Mouse (Mus musculus): Measurements from ENCODE around the gene Tomt. TPM values are rescaled to one million over a fixed set of nuclear protein-coding genes. Genes with fewer than 3 reads are reported as not detected.

Tomt gene
- polyA plus RNA-seq, 1 experiment from 2014 or later, result 0.59 TPM

DNA sequence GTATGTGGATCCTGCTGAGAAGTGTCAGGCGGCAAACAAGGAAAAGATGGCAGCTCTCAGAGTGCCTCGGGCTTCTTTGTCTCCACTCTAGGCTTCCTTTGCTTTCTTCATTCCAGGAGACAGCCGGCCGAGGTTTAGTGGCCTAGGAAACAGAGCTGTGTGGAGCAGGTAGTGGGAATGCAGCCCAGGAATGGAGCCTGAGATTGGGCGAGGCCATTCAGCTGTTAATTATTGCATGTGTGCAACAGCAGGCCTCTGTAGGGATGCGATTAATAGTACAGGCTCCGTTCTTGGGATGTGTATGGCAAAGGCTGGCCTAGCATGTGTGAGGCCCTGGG is 37.0 kb downstream of the Tomt start:
- H3K9me3 ChIP-seq, result no peaks in the 10 kb centered on the region
- WGBS, result 70% methylated on average over 7 of the region's 7 CpGs
- no peak overlapping the region for H3K4me2 ChIP-seq
- no peak overlapping the region for H3K9ac ChIP-seq
- H3K4me3 ChIP-seq, result no peak overlapping the region
- ATAC-seq (ENCODE audit: borderline replicate concordance, extremely low read depth, low FRiP score, low TSS enrichment), result no peak
- no peak overlapping the region for H3K27ac ChIP-seq
- no peaks in the 10 kb centered on the region for H3K36me3 ChIP-seq
- H3K27me3 ChIP-seq, result no peaks in the 10 kb centered on the region
- no peaks in the 10 kb centered on the region for H3K4me1 ChIP-seq

DNA sequence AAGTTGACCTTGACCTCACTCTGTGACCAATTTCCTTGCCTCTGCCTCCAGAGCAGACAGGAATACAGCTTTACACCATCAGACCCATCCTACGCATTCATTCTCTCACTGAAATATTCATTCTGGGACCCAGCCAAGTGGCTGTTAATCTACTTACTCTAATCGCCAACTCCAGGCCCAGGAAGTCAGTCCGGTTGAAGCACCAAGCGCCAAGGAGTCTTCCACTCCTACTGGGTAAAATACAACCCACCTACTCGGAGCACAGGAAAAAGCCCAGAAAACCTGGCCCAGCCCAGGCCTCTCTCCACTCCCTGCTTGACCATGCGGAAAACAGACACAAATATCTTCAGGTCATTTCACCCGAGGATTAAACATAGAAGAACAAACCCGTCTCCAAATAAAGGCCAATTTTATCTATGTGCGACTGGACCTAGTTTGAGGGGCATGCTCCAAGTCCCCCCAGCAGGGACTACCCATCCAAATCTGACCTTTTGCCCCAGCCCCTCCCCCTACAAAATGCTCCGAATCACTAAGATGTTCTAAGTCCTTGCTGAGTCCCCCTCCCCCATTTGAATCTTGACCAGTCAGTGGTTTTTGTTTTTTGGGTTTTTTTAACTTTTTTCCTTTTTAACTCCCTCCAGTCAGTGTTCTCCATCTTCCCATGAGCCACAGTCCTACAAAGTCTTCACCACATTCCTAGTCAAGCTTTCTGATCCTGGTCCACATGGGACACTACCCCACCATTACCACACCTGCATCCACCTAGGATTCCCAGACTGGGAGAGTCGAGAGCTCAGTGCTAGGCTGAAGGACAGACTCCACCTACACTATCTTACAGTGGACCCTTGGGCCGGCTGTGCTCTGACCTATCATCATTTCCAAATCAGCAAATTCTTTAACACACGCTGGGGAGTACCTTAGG is 37.7 kb downstream of the Tomt start:
- no peak for ATAC-seq (ENCODE audit: borderline replicate concordance, extremely low read depth, low FRiP score, low TSS enrichment)

DNA sequence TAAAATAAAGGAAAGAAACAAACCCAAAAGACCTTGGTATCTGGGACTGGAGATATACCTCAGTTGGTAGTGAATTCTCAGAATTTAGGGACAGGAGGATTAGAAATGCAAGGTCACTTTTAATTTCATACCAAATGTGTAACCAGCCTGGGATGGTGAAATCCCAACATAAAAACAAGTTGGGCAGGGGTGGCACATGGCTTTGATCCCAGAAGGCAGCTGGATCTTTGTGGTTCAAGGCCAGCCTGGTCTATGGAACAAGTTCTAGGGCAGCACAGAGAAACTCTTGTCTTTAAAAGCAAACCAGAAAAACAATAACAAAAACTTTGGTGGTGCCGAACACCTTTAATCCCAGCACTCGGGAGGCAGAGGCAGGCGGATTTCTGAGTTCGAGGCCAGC is 38.7 kb downstream of the Tomt start:
- Histone ChIP-seq H3K4me2 (no peak overlapping the region), H3K4me1 (no peaks in the 10 kb centered on the region), H3K36me3 (no peaks in the 10 kb centered on the region), H3K27ac (no peak overlapping the region), H3K4me3 (no peak overlapping the region), H3K9ac (no peak overlapping the region), H3K27me3 (no peaks in the 10 kb centered on the region), H3K9me3 (no peaks in the 10 kb centered on the region)
- 87% methylated on average over 4 of the region's 4 CpGs for WGBS
- ATAC-seq (ENCODE audit: borderline replicate concordance, extremely low read depth, low FRiP score, low TSS enrichment), result no peak

More for the DNA sequence above, 37.7 kb downstream of the Tomt start:
- no peaks in the 10 kb centered on the region for H3K9me3 ChIP-seq
- no peak overlapping the region for H3K4me2 ChIP-seq
- H3K27me3 ChIP-seq, result no peaks in the 10 kb centered on the region
- H3K4me3 ChIP-seq, result no peak overlapping the region
- H3K9ac ChIP-seq, result no peak overlapping the region
- 61% methylated on average over 13 of the region's 13 CpGs for WGBS
- H3K27ac ChIP-seq, result no peak overlapping the region
- H3K36me3 ChIP-seq, result no peaks in the 10 kb centered on the region
- no peaks in the 10 kb centered on the region for H3K4me1 ChIP-seq

DNA sequence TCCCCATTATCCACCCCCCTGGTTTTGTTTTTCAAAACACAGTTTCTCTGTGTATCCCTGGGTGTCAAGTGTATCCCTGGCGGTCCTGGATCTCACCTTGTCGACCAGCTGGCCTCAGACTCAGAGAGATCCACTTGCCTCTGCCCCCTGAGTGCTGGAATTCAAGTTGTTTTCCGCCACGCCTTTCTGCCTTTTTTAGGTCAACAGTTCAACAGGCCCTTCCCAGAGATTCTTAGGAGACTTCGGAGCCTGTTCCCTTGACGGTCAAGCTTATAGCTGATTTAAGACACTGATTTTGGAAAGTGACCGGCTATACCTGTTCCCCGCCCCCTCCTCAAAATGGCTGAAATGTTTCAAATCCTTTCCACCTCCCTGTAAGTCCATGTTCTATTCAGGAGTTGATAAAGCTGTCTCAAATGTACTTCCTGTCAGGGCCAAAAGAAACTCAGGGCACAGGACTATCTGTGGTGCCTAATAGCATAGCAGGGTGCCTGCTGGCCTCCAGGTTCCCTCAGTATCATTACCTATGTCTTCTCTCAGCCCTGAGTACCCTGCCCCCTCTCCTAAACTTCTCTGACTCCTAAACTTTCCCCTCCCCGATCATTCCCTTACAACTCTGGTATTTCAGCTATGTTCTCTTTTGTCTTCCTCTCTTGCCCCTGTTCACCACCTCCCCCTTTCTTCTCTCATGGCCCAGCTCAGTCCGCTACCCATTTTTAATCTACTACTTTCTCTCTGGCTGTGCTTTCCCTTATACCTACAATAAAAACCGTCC is 39.5 kb downstream of the Tomt start:
- no peak overlapping the region for H3K4me2 ChIP-seq
- H3K4me3 ChIP-seq, result no peak overlapping the region
- no peak for ATAC-seq (ENCODE audit: borderline replicate concordance, extremely low read depth, low FRiP score, low TSS enrichment)
- no peaks in the 10 kb centered on the region for H3K36me3 ChIP-seq
- no peaks in the 10 kb centered on the region for H3K4me1 ChIP-seq
- H3K9me3 ChIP-seq, result no peaks in the 10 kb centered on the region
- whole genome bisulfite sequencing, result 73% methylated on average over 11 of the region's 11 CpGs
- H3K9ac ChIP-seq, result no peak overlapping the region
- no peak overlapping the region for H3K27ac ChIP-seq
- H3K27me3 ChIP-seq, result no peaks in the 10 kb centered on the region

DNA sequence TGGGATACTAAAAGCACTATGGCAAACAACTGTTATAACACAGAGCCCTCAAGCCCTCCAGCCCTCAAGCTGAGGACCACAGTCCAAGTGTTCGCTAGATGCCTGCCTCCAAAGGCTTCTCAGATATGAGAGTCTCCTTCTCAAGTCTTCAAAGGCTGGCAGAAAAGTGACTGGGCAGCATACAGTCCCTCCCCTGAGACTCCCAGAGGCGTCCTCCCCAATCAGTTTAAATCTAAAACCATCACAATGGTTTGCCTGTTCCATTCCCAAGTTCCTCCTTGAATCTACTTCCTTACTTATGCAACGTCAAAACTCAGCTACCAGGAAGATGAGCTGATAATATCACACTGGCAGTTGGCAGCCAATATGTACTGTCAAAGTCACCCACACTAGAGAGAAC is 42.7 kb downstream of the Tomt start, which contains the start of gene Anapc15:
Gene Anapc15 (plus strand): TSS at position 301 of the 400 bp plus-strand sequence.
- WGBS, result 57% methylated on average over 3 of the region's 3 CpGs
- Histone ChIP-seq H3K9me3 (no peaks in the 10 kb centered on the region), H3K4me3 (no peak within 1 kb of the TSS), H3K27ac (no peak within 1 kb of the TSS), H3K4me1 (no peaks in the 10 kb centered on the region), H3K27me3 (no peaks in the 10 kb centered on the region), H3K4me2 (no peak within 1 kb of the TSS), H3K36me3 (no peaks in the 10 kb centered on the region), H3K9ac (no peak within 1 kb of the TSS)
- ATAC-seq (ENCODE audit: borderline replicate concordance, extremely low read depth, low FRiP score, low TSS enrichment), result no peak

DNA sequence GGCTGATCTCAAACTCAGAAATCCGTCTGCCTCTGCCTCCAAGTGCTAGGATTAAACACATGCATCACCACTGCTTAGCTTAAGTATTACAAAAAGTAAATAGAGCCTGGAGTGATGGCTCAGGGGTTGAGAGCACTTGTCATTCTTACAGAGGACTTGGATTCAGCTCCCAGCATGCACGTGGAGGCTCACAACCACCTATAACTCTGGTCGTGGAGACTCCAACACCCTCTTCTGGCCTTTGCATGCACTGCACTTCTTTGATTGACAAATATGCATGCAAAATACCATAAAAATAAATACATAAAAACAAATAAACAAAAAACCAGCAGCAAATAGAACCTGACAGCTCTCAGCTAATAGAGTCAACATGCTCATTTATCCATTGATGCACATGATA is 43.9 kb downstream of the Tomt start:
- no peaks in the 10 kb centered on the region for H3K36me3 ChIP-seq
- H3K4me2 ChIP-seq, result no peak overlapping the region
- no peaks in the 10 kb centered on the region for H3K27me3 ChIP-seq
- no peak overlapping the region for H3K4me3 ChIP-seq
- no peak overlapping the region for H3K9ac ChIP-seq
- 48% methylated on average over 3 of the region's 3 CpGs for WGBS
- no peaks in the 10 kb centered on the region for H3K4me1 ChIP-seq
- no peak overlapping the region for H3K27ac ChIP-seq
- no peak for ATAC-seq (ENCODE audit: borderline replicate concordance, extremely low read depth, low FRiP score, low TSS enrichment)
- H3K9me3 ChIP-seq, result no peaks in the 10 kb centered on the region

DNA sequence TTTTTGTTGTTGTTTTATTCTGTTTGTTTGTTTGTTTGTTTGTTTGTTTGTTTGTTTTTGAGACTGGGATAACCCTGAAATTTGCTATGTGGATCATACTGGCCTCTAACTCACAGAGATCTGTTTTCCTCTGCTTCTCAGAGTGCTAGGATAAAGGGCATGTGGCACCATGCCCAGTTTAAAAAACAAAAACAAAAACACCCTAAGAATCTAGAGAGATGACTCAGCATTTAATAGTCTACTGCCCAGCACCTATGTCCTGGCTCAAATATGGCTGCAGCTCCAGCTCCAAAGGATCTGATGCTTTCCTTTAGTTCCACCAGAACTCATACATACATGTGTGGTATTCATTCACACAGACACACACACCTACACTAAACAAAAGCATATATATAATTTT is 45.2 kb downstream of the Tomt start:
- H3K27me3 ChIP-seq, result no peaks in the 10 kb centered on the region
- no peak overlapping the region for H3K9ac ChIP-seq
- no peak overlapping the region for H3K4me2 ChIP-seq
- H3K9me3 ChIP-seq, result no peaks in the 10 kb centered on the region
- no peak for ATAC-seq (ENCODE audit: borderline replicate concordance, extremely low read depth, low FRiP score, low TSS enrichment)
- no peaks in the 10 kb centered on the region for H3K4me1 ChIP-seq
- H3K36me3 ChIP-seq, result no peaks in the 10 kb centered on the region
- no peak overlapping the region for H3K4me3 ChIP-seq
- no peak overlapping the region for H3K27ac ChIP-seq

DNA sequence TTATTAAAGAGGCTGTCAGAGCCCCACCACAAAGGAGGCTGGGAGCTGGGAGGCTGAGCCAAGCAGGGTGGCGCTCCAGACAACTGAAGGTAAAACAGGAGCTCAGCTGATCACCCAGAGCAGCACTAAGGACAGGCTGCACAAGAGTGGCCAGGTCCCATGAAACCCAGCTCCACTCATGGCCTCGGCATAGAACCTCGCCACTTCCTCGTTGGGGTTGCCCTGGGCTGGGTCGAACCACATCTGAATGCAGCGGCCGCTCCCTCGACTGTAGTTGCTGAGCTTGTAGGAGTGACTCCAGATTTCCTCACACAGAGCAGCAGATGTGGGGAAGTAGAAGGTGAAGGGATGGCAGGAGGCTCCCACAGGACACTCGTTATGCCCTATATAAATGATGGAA is 47.8 kb downstream of the Tomt start:
- H3K4me3 ChIP-seq, result no peak overlapping the region
- no peaks in the 10 kb centered on the region for H3K9me3 ChIP-seq
- ATAC-seq (ENCODE audit: borderline replicate concordance, extremely low read depth, low FRiP score, low TSS enrichment), result no peak
- H3K4me2 ChIP-seq, result no peak overlapping the region
- H3K27me3 ChIP-seq, result no peaks in the 10 kb centered on the region
- H3K4me1 ChIP-seq, result no peaks in the 10 kb centered on the region
- 70% methylated on average over 9 of the region's 9 CpGs for WGBS
- no peak overlapping the region for H3K27ac ChIP-seq
- no peaks in the 10 kb centered on the region for H3K36me3 ChIP-seq
- H3K9ac ChIP-seq, result no peak overlapping the region

DNA sequence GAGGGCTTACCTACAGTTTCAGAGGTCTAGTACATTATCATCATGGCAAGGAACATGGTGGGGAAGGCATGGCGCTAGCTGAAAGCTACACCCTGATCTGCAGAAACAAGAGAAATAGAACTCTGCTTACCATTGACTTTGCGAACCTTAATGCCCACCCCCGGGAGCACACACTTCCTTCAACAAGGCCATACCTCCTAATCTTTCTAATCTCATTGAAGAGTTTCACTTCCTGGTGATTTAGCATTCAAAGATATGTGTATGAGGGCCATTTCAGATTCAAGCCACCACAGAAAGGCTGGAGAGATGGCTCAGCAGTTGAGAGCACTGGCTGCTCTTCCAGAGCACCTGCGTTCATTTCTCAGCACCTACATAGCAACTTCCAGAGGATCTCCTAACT is 49.1 kb downstream of the Tomt start, which contains the start of gene Folr2:
Gene Folr2 (minus strand): TSS at position 101 of the 400 bp plus-strand sequence.
- Histone ChIP-seq H3K36me3 (no peaks in the 10 kb centered on the region), H3K27ac (no peak within 1 kb of the TSS), H3K27me3 (no peaks in the 10 kb centered on the region), H3K4me3 (no peak within 1 kb of the TSS), H3K4me1 (no peaks in the 10 kb centered on the region), H3K9me3 (no peaks in the 10 kb centered on the region), H3K4me2 (no peak within 1 kb of the TSS), H3K9ac (no peak within 1 kb of the TSS)
- 81% methylated on average over 4 of the region's 4 CpGs for WGBS
- no peak for ATAC-seq (ENCODE audit: borderline replicate concordance, extremely low read depth, low FRiP score, low TSS enrichment)

DNA sequence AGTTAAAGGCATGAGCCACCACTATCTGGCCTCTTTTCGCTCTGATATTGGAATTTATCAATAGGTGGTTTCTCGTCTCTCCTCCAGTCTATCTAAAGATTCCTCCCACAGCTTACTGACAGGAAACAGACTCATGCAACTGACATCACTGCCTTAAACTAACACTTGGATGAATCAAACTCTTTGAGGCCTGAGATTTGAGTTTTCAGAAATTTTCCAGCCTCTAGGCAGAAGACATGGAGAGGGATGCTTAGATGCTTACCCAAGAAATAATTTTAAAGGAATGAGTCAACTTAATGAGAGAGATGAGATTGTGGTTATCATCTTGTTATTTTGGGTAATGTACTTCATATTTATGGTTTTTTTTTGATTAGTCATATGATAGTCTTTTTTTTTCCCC is 52.3 kb downstream of the Tomt start:
- ATAC-seq (ENCODE audit: borderline replicate concordance, extremely low read depth, low FRiP score, low TSS enrichment), result no peak
- no peak overlapping the region for H3K4me3 ChIP-seq
- no peaks in the 10 kb centered on the region for H3K9me3 ChIP-seq
- no peaks in the 10 kb centered on the region for H3K36me3 ChIP-seq
- H3K27ac ChIP-seq, result no peak overlapping the region
- 66% methylated on average over 2 of the region's 2 CpGs for WGBS
- no peak overlapping the region for H3K4me2 ChIP-seq
- H3K9ac ChIP-seq, result no peak overlapping the region
- H3K4me1 ChIP-seq, result no peaks in the 10 kb centered on the region
- no peaks in the 10 kb centered on the region for H3K27me3 ChIP-seq

DNA sequence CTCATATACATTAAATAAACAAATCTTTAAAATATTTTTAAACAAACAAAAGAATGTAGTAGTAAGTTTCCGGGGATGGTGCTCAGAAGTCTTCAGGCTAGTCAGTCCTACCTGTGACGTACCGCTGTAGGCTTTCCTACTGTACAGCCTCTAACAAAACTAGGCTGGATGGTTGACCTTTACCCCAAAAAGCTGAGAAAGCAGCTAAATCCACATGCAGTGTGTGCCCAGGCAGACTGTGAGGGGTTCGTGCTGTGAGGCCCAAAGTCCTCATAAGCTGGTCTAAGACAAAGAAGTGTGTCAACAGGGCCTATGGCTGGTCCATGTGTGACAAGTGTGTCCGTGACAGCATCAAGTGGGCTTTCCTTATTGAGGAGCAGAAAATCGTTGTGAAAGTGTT is 53.3 kb downstream of the Tomt start:
- H3K9ac ChIP-seq, result no peak overlapping the region
- H3K4me3 ChIP-seq, result no peak overlapping the region
- H3K36me3 ChIP-seq, result no peaks in the 10 kb centered on the region
- H3K4me2 ChIP-seq, result no peak overlapping the region
- no peak overlapping the region for H3K27ac ChIP-seq
- H3K4me1 ChIP-seq, result no peaks in the 10 kb centered on the region
- H3K27me3 ChIP-seq, result no peaks in the 10 kb centered on the region
- WGBS, result 75% methylated on average over 6 of the region's 6 CpGs
- no peaks in the 10 kb centered on the region for H3K9me3 ChIP-seq
- no peak for ATAC-seq (ENCODE audit: borderline replicate concordance, extremely low read depth, low FRiP score, low TSS enrichment)

DNA sequence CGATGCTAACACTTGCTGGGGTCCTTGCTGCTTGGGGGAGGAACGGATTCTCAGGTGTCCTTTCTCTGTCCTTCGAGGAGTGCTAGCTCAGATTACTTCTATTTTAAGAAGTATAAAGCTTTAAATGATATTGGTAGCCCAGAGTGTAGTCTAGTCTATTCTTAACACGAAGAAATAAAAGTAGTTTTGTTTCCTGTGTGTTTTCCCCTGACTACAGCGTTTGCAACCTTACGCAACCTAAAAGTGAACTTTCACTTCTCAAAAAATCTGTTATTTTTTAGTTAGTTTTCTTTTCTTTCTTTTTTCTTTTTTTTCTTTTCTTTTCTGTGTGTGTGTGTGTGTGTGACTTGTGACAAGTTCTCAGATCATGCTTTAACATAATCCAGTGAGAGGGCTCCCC is 54.5 kb downstream of the Tomt start:
- Histone ChIP-seq H3K4me3 (no peak overlapping the region), H3K4me1 (no peaks in the 10 kb centered on the region), H3K9ac (no peak overlapping the region), H3K27me3 (no peaks in the 10 kb centered on the region), H3K27ac (no peak overlapping the region), H3K36me3 (no peaks in the 10 kb centered on the region), H3K4me2 (no peak overlapping the region), H3K9me3 (no peaks in the 10 kb centered on the region)
- ATAC-seq (ENCODE audit: borderline replicate concordance, extremely low read depth, low FRiP score, low TSS enrichment), result no peak
- 81% methylated on average over 6 of the region's 6 CpGs for WGBS

Data from lung, embryonic 15.5 days (tissue).